Mouse (Mus musculus) liver, adult (tissue): ENCODE data around the gene Phf13.

Source experiments
- GATA4 ChIP-seq: IDR thresholded peaks from 2 replicates; pipeline ENCODE4 v1.6.1; 2014; ENCODE audit warnings: mild to moderate bottlenecking, low read length; ENCODE audit not compliant: insufficient replicate concordance

Gene Phf13

GRCm38 (mm10) chr4:151983560-151983959 lies 12.5 kb downstream of the Phf13 start:
- TF ChIP-seq GATA4: no peak

GRCm38 (mm10) chr4:151983043-151983442 lies 13.0 kb downstream of the Phf13 start:
- TF ChIP-seq GATA4: no peak

DNA sequence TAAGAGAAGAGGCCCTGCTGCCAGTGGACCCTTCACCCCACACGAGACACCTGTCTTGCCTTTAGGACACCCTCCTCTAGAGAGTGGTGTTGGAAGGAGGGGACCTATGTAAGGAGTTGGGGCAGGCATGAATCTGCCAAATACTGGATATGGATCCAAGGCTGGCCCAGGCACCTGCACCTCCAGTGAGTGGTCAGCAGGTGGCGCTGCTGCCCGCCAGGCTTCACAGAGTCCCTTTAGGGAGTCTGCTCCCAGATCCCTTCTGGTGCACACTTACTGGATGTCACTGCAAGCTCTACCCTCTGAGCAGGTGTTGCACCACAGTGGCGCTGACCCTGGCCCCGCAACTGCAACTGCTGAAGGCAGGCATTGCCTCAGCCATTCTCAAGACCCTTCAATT lies 14.7 kb downstream of the Phf13 start:
- TF ChIP-seq GATA4: no peak

DNA sequence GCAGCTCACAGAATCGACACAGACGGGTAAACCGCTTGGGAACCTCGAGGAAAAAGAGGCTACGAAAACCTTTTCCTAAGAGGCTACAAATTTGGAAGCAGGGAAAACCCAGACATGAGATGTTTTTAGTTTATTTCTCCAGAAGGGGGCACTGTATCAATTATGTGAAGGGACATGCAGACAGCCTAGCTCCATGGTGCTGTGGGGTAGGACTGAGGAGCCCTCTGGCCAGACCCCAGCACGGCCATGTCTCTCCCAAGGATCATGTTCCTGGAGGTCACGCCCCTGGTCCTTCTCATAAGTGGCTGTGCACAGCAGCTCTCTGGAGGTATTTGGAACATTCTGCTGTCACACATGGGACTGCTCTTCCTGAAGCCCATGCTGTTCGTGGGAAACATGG lies 15.4 kb downstream of the Phf13 start:
- TF ChIP-seq GATA4: no peak

- TF ChIP-seq GATA4: no peak
Observed at GRCm38 (mm10) chr4:151977748-151978147, 18.3 kb downstream of the Phf13 start.

GRCm38 (mm10) chr4:151975441-151975840 lies 20.6 kb downstream of the Phf13 start:
- no peak for TF ChIP-seq GATA4

DNA sequence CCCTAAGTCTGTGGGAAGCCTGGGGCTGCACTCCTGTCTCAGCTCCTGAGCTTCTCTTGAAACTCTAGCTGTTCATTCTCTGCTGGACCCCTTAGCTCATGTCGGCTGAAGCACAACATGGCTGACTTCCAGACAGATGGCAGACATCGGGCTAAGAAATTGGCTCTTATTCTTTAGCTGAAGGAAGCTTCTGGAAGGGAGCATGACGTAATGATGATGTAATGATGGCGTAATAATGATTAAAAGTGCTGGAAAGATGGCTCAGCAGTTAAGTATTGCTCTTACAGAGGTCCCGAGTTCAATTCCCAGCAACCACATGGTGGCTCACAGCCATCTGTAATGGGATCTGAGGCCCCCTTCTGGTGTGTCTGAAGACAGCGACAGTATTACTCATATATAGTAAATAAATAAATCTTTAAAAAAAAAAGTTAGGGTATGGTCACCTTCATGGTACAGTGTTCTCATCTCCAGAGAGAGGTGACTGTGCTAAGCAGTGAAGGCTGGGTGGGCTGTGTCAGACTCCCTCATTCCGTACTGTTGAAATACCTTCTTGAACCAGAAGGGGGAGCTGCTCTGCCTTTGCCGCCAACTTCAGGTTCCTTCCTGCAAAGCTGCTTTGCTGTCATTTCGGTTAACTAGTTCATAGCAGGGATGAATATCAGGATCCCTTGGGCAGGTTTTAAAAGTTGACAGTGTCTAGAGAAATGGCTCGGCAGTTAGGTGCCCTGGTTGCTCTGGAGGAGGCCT lies 23.7 kb downstream of the Phf13 start:
- no peak for TF ChIP-seq GATA4

- TF ChIP-seq GATA4: no peak
Observed at GRCm38 (mm10) chr4:151968204-151968921, 27.7 kb downstream of the Phf13 start.

DNA sequence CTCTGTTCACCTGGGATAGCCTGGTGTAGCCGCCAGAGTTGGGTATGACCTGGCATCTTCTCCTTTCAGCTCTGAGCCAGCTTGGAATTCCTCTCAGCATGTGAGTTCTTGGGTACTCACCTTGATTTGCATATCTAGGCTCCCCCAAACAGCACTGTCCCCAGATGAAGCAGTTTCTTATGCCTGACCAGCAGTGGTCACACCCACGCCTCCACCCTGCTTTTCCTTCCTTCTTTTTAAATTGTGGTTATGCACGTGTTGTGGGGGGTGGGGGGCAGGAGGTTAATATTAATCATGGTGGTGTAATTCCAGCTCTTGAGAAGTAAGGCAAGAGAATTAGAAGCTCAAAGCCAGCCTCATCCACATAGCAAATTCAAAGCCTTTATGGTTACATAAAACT lies 33.2 kb downstream of the Phf13 start:
- no peak for TF ChIP-seq GATA4

- TF ChIP-seq GATA4: no peak
Observed at GRCm38 (mm10) chr4:151960513-151960854, 35.6 kb downstream of the Phf13 start.

GRCm38 (mm10) chr4:151959849-151960512 lies 36.1 kb downstream of the Phf13 start:
- TF ChIP-seq GATA4: no peak

DNA sequence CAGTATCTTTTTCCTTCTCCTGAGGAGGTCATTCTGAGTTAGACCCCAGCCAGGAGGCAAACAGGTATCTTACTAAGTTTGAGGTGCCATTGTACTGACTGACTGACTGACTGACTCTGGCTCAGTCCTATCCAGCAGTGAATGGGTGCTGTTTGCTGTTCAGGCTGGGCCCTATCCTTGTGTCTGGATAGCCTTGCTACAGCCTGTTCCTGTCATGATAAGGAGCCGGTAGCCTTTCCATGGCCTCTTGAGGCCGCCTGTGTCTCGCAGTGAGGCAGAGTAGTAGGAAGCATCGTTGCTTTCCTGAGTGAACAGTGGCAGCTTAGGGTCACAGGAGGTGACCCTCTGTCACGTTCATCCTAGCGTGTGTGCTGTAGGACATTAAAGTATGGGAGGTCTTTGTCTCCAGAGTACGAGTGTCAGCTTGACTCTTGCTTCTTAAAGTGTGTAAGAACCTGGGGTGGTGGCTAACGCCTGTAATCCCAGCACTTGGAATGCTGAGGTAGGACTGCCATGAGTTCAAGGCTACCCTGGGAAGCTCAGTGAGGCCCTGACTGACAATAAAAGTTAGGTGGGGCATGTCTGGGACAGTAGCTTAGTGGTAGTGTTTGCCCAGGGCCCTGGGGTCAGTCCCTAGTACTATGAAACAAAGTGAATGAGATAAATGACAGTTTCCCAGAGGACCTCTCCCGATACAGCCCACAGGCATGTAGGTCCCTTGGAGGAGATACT lies 38.3 kb downstream of the Phf13 start:
- TF ChIP-seq GATA4: no peak

DNA sequence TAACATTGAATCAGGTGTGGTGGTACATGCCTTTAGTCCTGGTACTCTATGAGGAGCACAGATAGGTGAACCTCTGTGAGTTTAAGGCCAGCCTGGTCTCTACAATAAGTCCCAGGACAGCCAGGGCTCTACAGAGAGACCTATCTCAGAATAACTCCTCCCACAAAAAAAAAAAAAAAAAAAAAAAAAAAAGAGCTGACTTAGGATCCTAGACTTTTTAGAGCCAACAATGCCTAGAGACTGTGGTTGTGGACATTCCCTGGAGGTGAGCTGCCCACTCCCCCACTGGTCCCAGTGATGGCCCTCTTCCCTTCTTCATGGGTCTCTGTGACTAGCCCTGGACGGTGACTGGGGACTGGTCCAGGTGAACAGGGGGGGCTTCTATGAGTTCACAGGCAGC lies 40.3 kb downstream of the Phf13 start:
- no peak for TF ChIP-seq GATA4

DNA sequence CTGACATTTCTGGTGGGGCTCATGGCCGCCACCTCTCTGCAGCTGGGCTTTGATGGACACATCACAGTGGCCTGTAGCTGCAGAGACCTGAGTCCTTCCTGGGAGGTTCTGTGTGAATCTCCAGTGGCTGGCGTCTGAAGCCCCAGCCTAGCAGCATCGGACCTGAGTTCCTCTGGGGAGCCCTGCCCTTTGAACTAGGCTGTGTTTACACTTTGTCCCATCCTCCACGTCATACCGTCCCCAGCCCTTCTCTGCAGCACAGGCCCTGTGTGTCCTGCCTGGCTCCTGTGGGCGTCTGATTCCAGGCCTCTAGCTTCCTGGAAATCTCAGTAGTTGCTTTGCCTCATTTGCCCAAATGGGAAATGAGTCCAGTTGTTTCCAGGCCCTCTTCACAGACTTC lies 42.8 kb downstream of the Phf13 start:
- TF ChIP-seq GATA4: no peak
